In genomic region chr9:121988910-121989309, GRCm38 (mm10) we compare ENCODE assay signal across 33 mouse cellular contexts. TPM values are rescaled to one million over a fixed set of nuclear protein-coding genes. Genes with fewer than 3 reads are reported as not detected.
"Had no signal": no experiment of that assay in that cellular context is flagged by ENCODE, and none has a peak within 500 bp of the region (broad histone marks: within the 10 kb centered on the region; RNA-seq: fewer than 3 reads in every experiment).

No protein-coding gene starts in this region.

- H3K9ac ChIP-seq: limb, embryonic 12.5 days; limb, embryonic 15.5 days; liver, embryonic 12.5 days; liver, embryonic 13.5 days; liver, embryonic 14.5 days; liver, embryonic 15.5 days; liver, postnatal 0 days; lung, embryonic 14.5 days; lung, embryonic 15.5 days; midbrain, embryonic 12.5 days; midbrain, embryonic 13.5 days; midbrain, embryonic 15.5 days; neural tube, embryonic 12.5 days had no signal

- H3K36me3 ChIP-seq: limb, embryonic 12.5 days; liver, embryonic 12.5 days; liver, embryonic 13.5 days; liver, embryonic 15.5 days; lung, embryonic 15.5 days; midbrain, embryonic 10.5 days; midbrain, embryonic 12.5 days; midbrain, embryonic 15.5 days had no signal

- DNase-seq: left cerebral cortex, postnatal 4 days; liver; liver, embryonic 13.5 days; liver, postnatal 0 days; lung, adult 18-20 months; lung, adult 2 months; lung, embryonic 14.5 days; lung, postnatal 10 days; lung, postnatal 14 days; lung, postnatal 36 days; lung, postnatal 4 days; midbrain, embryonic 14.5 days had no signal

- H3K27me3 ChIP-seq: limb, embryonic 12.5 days; limb, embryonic 15.5 days; liver, embryonic 12.5 days; liver, embryonic 13.5 days; liver, embryonic 15.5 days; lung, embryonic 15.5 days; midbrain, embryonic 12.5 days; midbrain, embryonic 13.5 days; midbrain, embryonic 15.5 days; neural tube, embryonic 12.5 days had no signal

- H3K4me1 ChIP-seq: liver, embryonic 12.5 days; lung, embryonic 15.5 days had no signal

- H3K27ac ChIP-seq: left cerebral cortex, adult 2 months; limb, embryonic 12.5 days; limb, embryonic 15.5 days; liver, embryonic 12.5 days; liver, embryonic 13.5 days; liver, embryonic 14.5 days; liver, embryonic 15.5 days; lung, embryonic 15.5 days; macrophage; midbrain, embryonic 10.5 days; midbrain, embryonic 12.5 days; midbrain, embryonic 13.5 days; midbrain, embryonic 15.5 days; neural tube, embryonic 12.5 days had no signal

- ATAC-seq: liver, embryonic 12.5 days; liver, postnatal 0 days; lung, postnatal 0 days; midbrain, embryonic 13.5 days; midbrain, embryonic 15.5 days; midbrain, embryonic 16.5 days had no signal

- H3K4me2 ChIP-seq: limb, embryonic 12.5 days; limb, embryonic 15.5 days; liver, embryonic 11.5 days; liver, embryonic 12.5 days; liver, embryonic 13.5 days; liver, embryonic 15.5 days; lung, embryonic 14.5 days; lung, embryonic 15.5 days; midbrain, embryonic 11.5 days; midbrain, embryonic 12.5 days; midbrain, embryonic 13.5 days; midbrain, embryonic 15.5 days; neural tube, embryonic 12.5 days had no signal

- H3K4me3 ChIP-seq: left cerebral cortex, adult 2 months; limb, embryonic 12.5 days; limb, embryonic 15.5 days; liver, embryonic 12.5 days; liver, embryonic 13.5 days; liver, embryonic 15.5 days; lung, embryonic 15.5 days; megakaryocyte, embryonic 14.5 days; midbrain, embryonic 10.5 days; midbrain, embryonic 12.5 days; midbrain, embryonic 13.5 days; midbrain, embryonic 15.5 days; myocyte; neural tube, embryonic 12.5 days had no signal

- H3K9me3 ChIP-seq: limb, embryonic 12.5 days; limb, embryonic 15.5 days; liver, embryonic 12.5 days; liver, embryonic 13.5 days; liver, embryonic 15.5 days; lung, embryonic 15.5 days; megakaryocyte, embryonic 14.5 days; midbrain, embryonic 10.5 days; midbrain, embryonic 12.5 days; midbrain, embryonic 13.5 days; midbrain, embryonic 15.5 days; neural tube, embryonic 12.5 days had no signal

RNA-seq across cellular contexts. Expression of gene Pomgnt2, which starts 8.0 kb away (rescaled TPM):
- total RNA-seq: monocyte, adult 5-6 weeks had no signal

RNA-seq across cellular contexts. Expression of gene Fam198a, which starts 38.1 kb away (rescaled TPM):
- total RNA-seq: megakaryocyte, adult 5-6 weeks; monocyte, adult 5-6 weeks had no signal
- polyA plus RNA-seq: macrophage had no signal
